Mouse (Mus musculus) brown adipose tissue, adult 24 weeks (tissue): Measurements from ENCODE around the gene Lgals7. TPM values are rescaled to one million over a fixed set of nuclear protein-coding genes. Genes with fewer than 3 reads are reported as not detected.

ENCODE experiments used
- H3K27ac ChIP-seq: fragments of 200-500 bp; replicated peaks from 2 replicates; pipeline ENCODE4 v1.5.1; 2012; ENCODE audit warnings: low read depth, mild to moderate bottlenecking, low read length
- H3K4me1 ChIP-seq: fragments of 200-500 bp; 2 replicates; pipeline ENCODE4 v1.6.1; 2012; ENCODE audit warnings: low read length, mixed read lengths; ENCODE audit not compliant: control insufficient read depth, insufficient read depth, insufficient read length
- H3K4me3 ChIP-seq: fragments of 200-500 bp; 2 replicates; pipeline ENCODE4 v1.5.1; 2012; ENCODE audit warnings: low read depth, mild to moderate bottlenecking, low read length, moderate library complexity; ENCODE audit not compliant: insufficient read depth
- polyA plus RNA-seq: library from polyadenylated mRNA; stranded (reverse); fragments of >200 nt; gene quantifications from 2 replicates; pipeline ENCODE4 v1.2.4, GENCODE M21; 2012; ENCODE audit not compliant: missing spikeins, insufficient read depth, insufficient read length

Gene Lgals7
- polyA plus RNA-seq: 2.3 TPM in 1 of 2 replicates, not detected in the other

DNA sequence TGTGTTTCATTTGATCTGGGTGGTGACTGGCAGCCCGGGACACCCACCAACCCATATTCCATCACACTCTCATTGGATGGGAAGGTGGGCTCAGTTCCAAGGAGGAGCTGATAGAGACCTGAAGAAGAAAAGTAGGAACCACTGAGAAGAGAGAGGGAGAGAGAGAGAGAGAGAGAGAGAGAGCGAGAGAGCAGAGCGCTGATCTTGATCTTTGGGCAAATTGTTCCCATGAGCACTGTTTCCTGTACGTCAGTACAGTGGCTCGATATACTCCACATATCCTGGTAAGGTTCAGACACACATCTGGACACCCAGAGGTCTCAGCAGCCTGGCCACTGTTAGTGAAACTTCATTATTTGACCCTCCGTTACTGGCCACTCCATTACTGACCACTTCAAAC lies at the start of gene Lgals7:
Gene Lgals7, plus strand, starts transcription at position 314 of the 400 bp plus-strand sequence.
- Histone ChIP-seq H3K4me3 (no peak within 1 kb of the TSS), H3K4me1 (peaks cover 10% of the 10 kb centered on the region), H3K27ac (no peak within 1 kb of the TSS)

GRCm38 (mm10) chr7:28814306-28815034 lies 49.2 kb upstream of the Lgals7 start:
- H3K4me1 ChIP-seq: peaks cover 21% of the 10 kb centered on the region
- peak overlapping the region; percentile 14; the same call in 1 of the 2 replicates for H3K27ac ChIP-seq

GRCm38 (mm10) chr7:28815230-28815629 lies 48.4 kb upstream of the Lgals7 start:
- Histone ChIP-seq H3K27ac (no peak overlapping the region; the same call in 1 of the 2 replicates), H3K4me1 (peaks cover 26% of the 10 kb centered on the region), H3K4me3 (no peak overlapping the region)

More at GRCm38 (mm10) chr7:28814306-28815034, 49.2 kb upstream of the Lgals7 start:
- H3K4me3 ChIP-seq: no peak overlapping the region

DNA sequence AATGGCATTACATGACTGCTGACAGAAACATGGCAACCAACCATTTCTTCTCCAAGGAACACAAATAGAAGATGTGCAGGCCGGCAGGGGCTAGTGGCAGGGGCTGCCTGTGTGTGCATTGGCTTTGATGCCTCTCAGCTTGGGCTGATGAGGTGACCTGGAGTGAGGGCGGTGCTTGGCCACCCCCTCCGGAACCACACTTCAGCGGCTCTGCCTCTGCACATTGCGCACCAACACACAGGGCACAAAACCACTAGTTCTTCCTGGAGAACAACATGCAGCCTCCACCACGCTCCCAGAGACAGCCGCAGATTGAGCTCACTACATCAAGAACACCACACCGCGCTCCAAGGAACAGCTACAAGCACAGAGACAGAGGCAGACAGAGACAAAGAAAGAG lies 47.5 kb upstream of the Lgals7 start:
- Histone ChIP-seq H3K4me1 (peaks cover 34% of the 10 kb centered on the region), H3K27ac (0 out of 2 replicates have a peak overlapping the region, but pooled peaks have one; percentile 2), H3K4me3 (no peak overlapping the region)

GRCm38 (mm10) chr7:28816920-28817319 lies 46.7 kb upstream of the Lgals7 start:
- Histone ChIP-seq H3K27ac (no peak overlapping the region), H3K4me1 (peaks cover 37% of the 10 kb centered on the region), H3K4me3 (no peak overlapping the region)

DNA sequence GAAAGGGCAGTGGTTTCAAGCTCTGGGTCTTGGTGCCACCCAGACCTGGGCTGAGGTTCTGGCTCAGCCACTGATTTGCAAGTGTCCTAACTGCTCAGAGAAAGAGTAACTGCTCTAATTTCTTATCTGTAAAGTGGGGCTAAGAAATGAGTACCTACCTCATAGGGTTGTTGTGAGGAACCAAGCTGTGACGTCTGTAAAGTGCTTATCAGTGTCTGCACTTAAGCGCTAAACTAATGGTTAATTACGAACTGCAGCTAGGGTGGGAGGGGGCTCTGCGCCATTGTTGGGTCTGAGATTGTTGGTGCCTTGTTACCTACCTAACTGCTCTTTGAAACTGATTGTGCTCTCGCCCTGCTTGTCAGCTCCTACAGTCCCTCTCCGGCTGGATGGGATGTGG lies 46.1 kb upstream of the Lgals7 start:
- H3K4me3 ChIP-seq: no peak overlapping the region
- peaks cover 34% of the 10 kb centered on the region for H3K4me1 ChIP-seq
- no peak overlapping the region for H3K27ac ChIP-seq

DNA sequence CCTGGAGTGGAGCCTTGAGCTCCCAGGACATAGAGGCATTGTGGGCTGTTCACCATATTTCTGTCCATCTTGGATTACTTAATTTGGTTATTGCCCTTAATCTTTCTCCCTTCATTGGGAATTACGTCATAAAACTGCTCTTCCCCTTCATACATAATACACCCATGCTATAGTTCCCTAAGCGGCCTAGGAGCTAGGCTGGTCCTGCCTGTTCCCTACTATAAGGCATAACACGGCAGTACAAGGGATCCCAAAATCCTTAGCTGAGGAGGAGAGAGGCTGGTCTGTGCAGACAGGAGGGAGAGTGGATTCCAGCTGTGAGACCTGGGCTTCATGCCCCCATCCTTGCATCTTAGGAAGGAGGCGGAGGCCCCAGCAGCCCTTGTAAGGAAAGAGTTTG lies 45.7 kb upstream of the Lgals7 start:
- Histone ChIP-seq H3K27ac (no peak overlapping the region; the same call in 1 of the 2 replicates), H3K4me3 (no peak overlapping the region), H3K4me1 (peaks cover 34% of the 10 kb centered on the region)

DNA sequence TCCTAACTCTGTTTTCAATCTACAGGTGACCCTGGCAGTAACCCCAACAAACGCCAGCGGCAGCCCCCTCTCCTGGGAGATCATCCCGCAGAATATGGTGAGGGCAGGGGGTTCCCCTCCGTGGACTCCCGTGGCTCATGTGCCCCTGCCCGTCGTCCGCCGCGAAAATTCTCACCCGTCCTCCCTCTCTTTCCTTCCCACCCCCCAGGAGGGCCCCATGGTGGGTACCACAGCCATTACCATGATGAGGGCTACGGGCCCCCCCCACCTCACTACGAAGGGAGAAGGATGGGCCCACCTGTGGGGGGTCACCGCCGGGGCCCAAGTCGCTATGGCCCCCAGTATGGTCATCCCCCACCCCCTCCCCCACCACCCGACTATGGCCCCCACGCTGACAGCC lies 45.2 kb upstream of the Lgals7 start:
- Histone ChIP-seq H3K4me1 (peaks cover 33% of the 10 kb centered on the region), H3K27ac (no peak overlapping the region; the same call in 1 of the 2 replicates), H3K4me3 (no peak overlapping the region)

DNA sequence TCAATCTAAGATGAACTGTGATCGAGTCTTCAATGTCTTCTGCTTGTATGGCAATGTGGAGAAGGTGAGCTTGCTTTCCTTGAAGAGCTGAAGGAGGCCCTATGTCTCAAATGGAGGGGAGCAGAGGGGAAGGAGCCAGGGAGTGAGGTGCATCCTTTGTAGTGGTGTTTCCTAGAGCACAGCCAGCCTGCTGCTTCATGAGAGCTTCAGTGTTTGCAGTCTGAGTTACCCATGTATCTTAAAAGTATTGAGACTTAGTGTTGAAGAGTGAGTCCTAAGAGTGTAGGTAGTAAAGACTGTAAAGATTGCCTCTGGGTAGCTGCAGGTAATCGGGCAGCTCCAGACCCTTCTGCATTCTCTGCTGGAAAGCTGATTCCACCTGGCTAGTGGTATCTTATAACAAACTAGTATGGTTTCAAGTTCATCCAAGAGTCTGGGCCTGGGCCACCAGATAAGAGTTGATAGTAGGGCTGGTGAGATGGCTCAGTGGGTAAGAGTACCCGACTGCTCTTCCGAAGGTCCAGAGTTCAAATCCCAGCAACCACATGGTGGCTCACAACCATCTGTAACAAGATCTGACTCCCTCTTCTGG lies 44.7 kb upstream of the Lgals7 start:
- Histone ChIP-seq H3K4me3 (no peak overlapping the region), H3K27ac (peak overlapping the region; percentile 17; the same call in 1 of the 2 replicates), H3K4me1 (peaks cover 30% of the 10 kb centered on the region)

DNA sequence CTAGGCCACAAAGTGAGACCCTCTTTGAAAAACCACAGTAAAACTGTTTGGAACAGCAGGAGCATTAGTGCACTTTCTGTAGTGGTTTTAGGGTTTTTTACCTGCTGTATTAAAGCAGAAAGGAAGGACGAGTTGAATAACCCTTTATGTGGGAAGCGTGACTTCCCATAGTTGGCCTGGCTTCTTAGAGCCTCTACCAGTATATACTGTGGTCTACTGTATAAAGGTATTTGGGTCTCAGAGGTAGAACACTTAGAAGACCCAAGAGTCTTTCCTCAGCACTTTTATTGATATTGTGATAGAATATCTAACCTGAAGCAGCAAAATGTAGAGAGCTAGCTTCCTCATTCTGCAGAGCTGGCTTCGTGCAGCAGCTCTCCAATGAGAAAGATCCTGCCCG lies 44.1 kb upstream of the Lgals7 start:
- peaks cover 30% of the 10 kb centered on the region for H3K4me1 ChIP-seq
- H3K27ac ChIP-seq: peak overlapping the region; percentile 58
- H3K4me3 ChIP-seq: no peak overlapping the region

GRCm38 (mm10) chr7:28820358-28821260 lies 43.0 kb upstream of the Lgals7 start:
- Histone ChIP-seq H3K4me1 (peaks cover 26% of the 10 kb centered on the region), H3K27ac (peak overlapping the region; percentile 58), H3K4me3 (no peak overlapping the region)

GRCm38 (mm10) chr7:28821261-28821831 lies 42.3 kb upstream of the Lgals7 start:
- peaks cover 26% of the 10 kb centered on the region for H3K4me1 ChIP-seq
- H3K27ac ChIP-seq: peak overlapping the region; percentile 58
- no peak overlapping the region for H3K4me3 ChIP-seq

DNA sequence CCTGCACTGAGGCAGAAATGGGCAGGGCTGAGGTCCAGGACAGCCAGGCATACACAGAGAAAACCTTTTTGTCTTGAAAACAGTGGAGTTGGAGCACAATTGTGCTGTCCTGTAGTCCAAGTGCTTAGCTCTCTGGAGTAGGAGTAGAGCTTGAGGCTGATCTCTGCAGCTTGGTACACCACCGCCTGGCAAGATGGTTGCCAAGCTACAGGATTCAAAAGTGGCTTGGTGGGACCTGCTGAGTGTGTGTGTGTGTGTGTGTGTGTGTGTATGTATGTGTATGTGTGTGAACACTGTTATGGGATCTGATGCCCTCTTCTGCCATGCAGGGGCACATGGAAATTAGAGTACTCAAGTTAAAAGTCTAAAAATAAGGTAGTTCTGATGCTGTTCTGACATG lies 41.1 kb upstream of the Lgals7 start:
- Histone ChIP-seq H3K27ac (peak overlapping the region; percentile 17; the same call in 1 of the 2 replicates), H3K4me1 (peaks cover 24% of the 10 kb centered on the region)

DNA sequence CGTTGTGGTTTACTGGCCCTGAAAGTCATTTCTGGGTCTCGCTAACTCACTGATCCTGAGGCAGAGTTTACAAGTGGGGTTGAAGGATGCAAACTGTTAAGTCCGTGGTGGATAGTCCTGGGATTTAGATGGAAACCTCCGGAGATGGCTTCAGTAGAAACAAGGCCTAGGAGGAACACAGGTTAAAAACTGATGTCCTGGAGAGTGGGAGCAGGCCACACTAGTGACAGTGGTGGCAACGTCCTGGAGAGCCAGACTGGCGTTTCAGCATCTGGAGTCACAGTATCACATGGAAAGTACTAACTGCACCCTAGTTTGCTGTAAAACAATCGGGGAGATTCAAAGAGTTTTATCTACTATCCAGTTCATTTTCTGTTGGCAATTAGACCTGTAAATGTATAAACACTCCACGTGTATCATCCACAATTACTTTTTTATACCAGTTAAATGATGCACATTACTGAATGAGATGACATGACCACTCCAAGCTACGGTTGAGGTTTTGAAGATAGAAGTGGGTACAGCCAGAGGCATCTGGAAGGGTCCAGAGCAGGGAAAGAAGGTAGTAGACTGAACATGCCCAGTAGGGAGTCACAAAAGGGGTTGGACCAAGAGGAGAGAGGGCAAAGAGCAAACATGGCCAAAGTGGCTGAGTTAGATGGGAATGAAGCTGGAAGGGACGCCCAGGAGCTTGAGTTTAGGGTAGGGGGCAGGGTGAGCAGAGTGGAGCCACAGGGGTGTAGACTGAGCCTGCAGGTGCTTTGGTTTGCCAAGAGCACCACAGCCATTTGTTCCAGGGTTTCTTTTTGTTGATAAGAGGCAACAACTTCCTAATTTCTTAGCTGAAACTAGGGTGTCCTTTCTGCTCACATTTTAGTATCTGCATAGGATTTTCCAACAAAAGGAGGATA lies 40.4 kb upstream of the Lgals7 start:
- Histone ChIP-seq H3K4me3 (no peak overlapping the region), H3K27ac (peak overlapping the region; percentile 72), H3K4me1 (peaks cover 27% of the 10 kb centered on the region)

More for the DNA sequence above, 41.1 kb upstream of the Lgals7 start:
- H3K4me3 ChIP-seq: no peak overlapping the region
